Mouse (Mus musculus): ENCODE results near the gene Smtn. TPM values are rescaled to one million over a fixed set of nuclear protein-coding genes. Genes with fewer than 3 reads are reported as not detected.

The Smtn gene
- polyA plus RNA-seq, 1 experiment, result 80.7 TPM

DNA sequence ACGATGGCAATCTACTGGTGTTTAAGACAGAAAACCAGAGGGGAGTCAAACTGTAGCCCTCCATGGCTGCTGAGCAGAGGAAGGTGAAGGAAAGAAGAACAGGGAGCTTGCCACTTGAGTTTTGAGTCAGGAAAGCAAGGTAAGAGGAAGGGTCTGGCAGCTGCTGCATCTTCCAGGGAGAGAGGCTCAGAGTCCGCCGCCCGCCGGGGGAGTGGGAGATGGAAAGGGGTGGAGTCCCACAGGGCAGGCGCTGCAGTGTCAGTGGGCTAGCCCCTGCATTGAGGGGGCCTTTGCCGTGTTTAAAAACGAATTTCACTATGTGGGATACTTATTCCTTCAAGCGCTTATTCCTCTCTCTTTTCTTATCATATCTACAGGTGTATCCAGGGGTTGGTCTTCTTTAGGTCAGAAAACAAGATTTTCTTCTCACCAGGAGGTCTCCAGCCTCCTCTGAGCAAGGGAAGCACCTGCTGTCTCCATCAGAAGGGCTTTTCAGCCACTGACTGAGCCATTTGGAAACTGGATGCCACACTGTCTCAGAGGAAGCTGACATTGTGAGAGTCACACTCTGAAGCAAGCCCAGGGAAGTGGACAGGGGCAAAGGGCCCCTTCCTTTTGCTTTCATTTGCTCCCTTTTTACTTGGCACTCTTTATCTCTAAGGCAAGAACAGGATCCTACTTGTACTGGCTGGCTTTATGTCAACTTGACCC, 5.3 kb upstream of the Smtn start:
- Histone ChIP-seq H3K9ac (ENCODE audit: low read depth, poor library complexity, severe bottlenecking) (no peak overlapping the region), H3K27me3 (ENCODE audit: control insufficient read depth, insufficient read depth, low read length, poor library complexity, severe bottlenecking) (no peaks in the 10 kb centered on the region), H3K4me1 (ENCODE audit: control insufficient read depth, insufficient read depth, low read length) (peaks cover 15% of the 10 kb centered on the region), H3K36me3 (ENCODE audit: control insufficient read depth, insufficient read depth, low read length, poor library complexity, severe bottlenecking) (no peaks in the 10 kb centered on the region), H3K9me3 (replicated peaks; ENCODE audit: control insufficient read depth, insufficient read depth, low read length, poor library complexity, severe bottlenecking) (peaks cover 3% of the 10 kb centered on the region; the same call in 1 of the 2 replicates), H3K27ac (ENCODE audit: insufficient read depth, low read length) (peak overlapping the region; percentile 41), H3K4me3 (ENCODE audit: low read depth, low read length) (no peak overlapping the region)
- no peak for TF ChIP-seq EP300 (IDR thresholded peaks at IDR 0.05; ENCODE audit: insufficient read depth, low read depth, low read length)
- TF ChIP-seq CTCF (IDR thresholded peaks at IDR 0.05; ENCODE audit: low read depth, low read length), result no peak
- TF ChIP-seq POLR2A (IDR thresholded peaks at IDR 0.05; ENCODE audit: insufficient read depth, low read length), result no peak

DNA sequence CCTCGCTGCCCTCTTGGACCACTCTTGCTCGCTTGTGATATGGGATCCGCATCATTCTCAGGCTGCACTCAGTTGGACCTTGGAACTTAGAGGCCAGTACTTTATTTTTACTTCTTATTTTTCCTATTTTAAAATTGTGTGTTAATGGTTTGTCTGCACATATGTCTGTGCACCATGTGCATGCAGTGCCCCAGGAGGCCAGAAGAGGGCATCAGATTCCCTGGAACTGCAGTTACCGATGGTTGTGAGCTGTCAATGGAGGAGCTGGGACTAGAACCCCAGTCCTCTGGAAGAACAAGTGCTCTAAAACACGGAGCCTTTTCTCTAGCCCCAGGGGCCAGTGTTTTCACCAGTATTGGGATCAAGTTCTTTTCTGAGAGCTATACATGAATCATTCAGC, 4.0 kb upstream of the Smtn start:
- Histone ChIP-seq H3K9me3 (replicated peaks; ENCODE audit: control insufficient read depth, insufficient read depth, low read length, poor library complexity, severe bottlenecking) (peaks cover 3% of the 10 kb centered on the region; the same call in 1 of the 2 replicates), H3K36me3 (ENCODE audit: control insufficient read depth, insufficient read depth, low read length, poor library complexity, severe bottlenecking) (no peaks in the 10 kb centered on the region), H3K27me3 (ENCODE audit: control insufficient read depth, insufficient read depth, low read length, poor library complexity, severe bottlenecking) (no peaks in the 10 kb centered on the region), H3K4me3 (ENCODE audit: low read depth, low read length) (no peak overlapping the region), H3K9ac (ENCODE audit: low read depth, poor library complexity, severe bottlenecking) (no peak overlapping the region), H3K4me1 (ENCODE audit: control insufficient read depth, insufficient read depth, low read length) (peaks cover 15% of the 10 kb centered on the region), H3K27ac (ENCODE audit: insufficient read depth, low read length) (no peak overlapping the region)
- TF ChIP-seq POLR2A (IDR thresholded peaks at IDR 0.05; ENCODE audit: insufficient read depth, low read length), result no peak
- peak; percentile 25 for TF ChIP-seq CTCF (IDR thresholded peaks at IDR 0.05; ENCODE audit: low read depth, low read length)

DNA sequence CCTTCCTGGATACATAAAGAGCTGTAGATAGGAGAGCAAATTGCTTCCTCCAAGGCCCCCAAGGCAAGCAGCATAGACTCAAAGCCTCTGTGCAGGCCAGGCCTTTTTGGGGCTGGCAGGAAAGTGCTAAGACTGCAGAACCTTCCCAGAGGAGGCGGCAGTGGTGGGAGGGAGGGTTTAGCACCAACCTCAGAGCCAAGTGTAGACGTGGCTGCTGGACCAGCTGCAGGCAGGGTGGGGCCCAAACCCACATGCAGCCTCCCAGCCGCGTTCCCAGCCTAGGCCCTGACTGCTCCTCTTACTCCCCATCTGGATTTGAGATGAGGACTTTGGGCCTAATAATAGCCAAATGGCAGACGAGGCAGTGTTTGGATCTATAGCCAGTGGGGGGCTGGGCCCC, 2.6 kb upstream of the Smtn start:
- Histone ChIP-seq H3K9me3 (replicated peaks; ENCODE audit: control insufficient read depth, insufficient read depth, low read length, poor library complexity, severe bottlenecking) (peaks cover 3% of the 10 kb centered on the region; the same call in 1 of the 2 replicates), H3K4me3 (ENCODE audit: low read depth, low read length) (no peak overlapping the region), H3K4me1 (ENCODE audit: control insufficient read depth, insufficient read depth, low read length) (peaks cover 13% of the 10 kb centered on the region), H3K27ac (ENCODE audit: insufficient read depth, low read length) (no peak overlapping the region), H3K27me3 (ENCODE audit: control insufficient read depth, insufficient read depth, low read length, poor library complexity, severe bottlenecking) (no peaks in the 10 kb centered on the region), H3K36me3 (ENCODE audit: control insufficient read depth, insufficient read depth, low read length, poor library complexity, severe bottlenecking) (no peaks in the 10 kb centered on the region), H3K9ac (ENCODE audit: low read depth, poor library complexity, severe bottlenecking) (no peak overlapping the region)
- no peak for TF ChIP-seq EP300 (IDR thresholded peaks at IDR 0.05; ENCODE audit: insufficient read depth, low read depth, low read length)
- no peak for TF ChIP-seq POLR2A (IDR thresholded peaks at IDR 0.05; ENCODE audit: insufficient read depth, low read length)
- no peak for TF ChIP-seq CTCF (IDR thresholded peaks at IDR 0.05; ENCODE audit: low read depth, low read length)

DNA sequence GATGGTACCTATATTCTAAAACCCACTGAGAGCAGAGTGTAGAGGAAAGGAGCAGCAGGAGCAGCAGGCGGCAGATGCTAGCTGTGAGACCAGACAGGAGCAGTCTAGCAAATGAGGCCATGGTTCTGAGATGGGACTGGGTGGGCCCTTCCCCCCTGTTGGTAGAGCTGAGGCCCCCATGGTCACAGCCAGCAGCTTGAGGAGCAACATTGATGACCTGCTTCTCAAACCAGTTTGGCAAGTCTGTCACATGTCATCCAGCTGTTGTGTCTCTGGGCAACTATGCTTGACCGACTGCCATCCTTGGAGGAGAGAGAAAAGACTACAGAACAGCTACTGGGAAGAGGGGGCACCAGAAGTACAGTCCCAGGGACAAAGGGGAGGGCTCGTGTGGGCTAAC, 1.5 kb upstream of the Smtn start:
- Histone ChIP-seq H3K4me1 (ENCODE audit: control insufficient read depth, insufficient read depth, low read length) (peaks cover 11% of the 10 kb centered on the region), H3K9me3 (replicated peaks; ENCODE audit: control insufficient read depth, insufficient read depth, low read length, poor library complexity, severe bottlenecking) (peaks cover 3% of the 10 kb centered on the region; the same call in 1 of the 2 replicates), H3K36me3 (ENCODE audit: control insufficient read depth, insufficient read depth, low read length, poor library complexity, severe bottlenecking) (no peaks in the 10 kb centered on the region), H3K9ac (ENCODE audit: low read depth, poor library complexity, severe bottlenecking) (no peak overlapping the region), H3K4me3 (ENCODE audit: low read depth, low read length) (no peak overlapping the region), H3K27me3 (ENCODE audit: control insufficient read depth, insufficient read depth, low read length, poor library complexity, severe bottlenecking) (no peaks in the 10 kb centered on the region), H3K27ac (ENCODE audit: insufficient read depth, low read length) (no peak overlapping the region)
- TF ChIP-seq EP300 (IDR thresholded peaks at IDR 0.05; ENCODE audit: insufficient read depth, low read depth, low read length), result 0 out of 2 replicates have a peak, but pooled peaks have one; percentile 34
- no peak for TF ChIP-seq POLR2A (IDR thresholded peaks at IDR 0.05; ENCODE audit: insufficient read depth, low read length)

DNA sequence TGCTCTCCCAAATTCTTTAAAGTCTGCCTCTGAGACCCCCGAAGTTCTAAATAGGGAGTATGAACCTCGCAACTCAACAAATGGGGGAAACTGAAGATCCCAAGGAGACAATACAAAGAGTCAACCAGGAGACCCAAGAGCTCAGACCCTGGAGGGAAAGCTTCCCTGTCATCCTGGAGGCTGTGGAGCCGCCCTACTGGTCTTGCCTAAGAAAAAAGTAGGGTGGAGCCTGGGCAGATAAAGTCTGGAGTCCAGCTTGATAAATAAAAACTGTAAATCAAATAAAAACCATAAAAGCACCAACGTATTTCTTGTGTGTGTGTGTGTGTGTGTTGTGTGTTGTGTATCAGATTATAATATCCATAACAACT, 601 bp downstream of the Smtn start:
- Histone ChIP-seq H3K9me3 (replicated peaks; ENCODE audit: control insufficient read depth, insufficient read depth, low read length, poor library complexity, severe bottlenecking) (peaks cover 3% of the 10 kb centered on the region; the same call in 1 of the 2 replicates), H3K27me3 (ENCODE audit: control insufficient read depth, insufficient read depth, low read length, poor library complexity, severe bottlenecking) (no peaks in the 10 kb centered on the region), H3K9ac (ENCODE audit: low read depth, poor library complexity, severe bottlenecking) (peak overlapping the region; percentile 71), H3K4me1 (ENCODE audit: control insufficient read depth, insufficient read depth, low read length) (peaks cover 7% of the 10 kb centered on the region), H3K36me3 (ENCODE audit: control insufficient read depth, insufficient read depth, low read length, poor library complexity, severe bottlenecking) (no peaks in the 10 kb centered on the region), H3K4me3 (ENCODE audit: low read depth, low read length) (peak overlapping the region; percentile 77; the same call in 1 of the 2 replicates), H3K27ac (ENCODE audit: insufficient read depth, low read length) (no peak overlapping the region)
- TF ChIP-seq CTCF (IDR thresholded peaks at IDR 0.05; ENCODE audit: low read depth, low read length) (no peak), POLR2A (IDR thresholded peaks at IDR 0.05; ENCODE audit: insufficient read depth, low read length) (no peak), EP300 (IDR thresholded peaks at IDR 0.05; ENCODE audit: insufficient read depth, low read depth, low read length) (no peak)

DNA sequence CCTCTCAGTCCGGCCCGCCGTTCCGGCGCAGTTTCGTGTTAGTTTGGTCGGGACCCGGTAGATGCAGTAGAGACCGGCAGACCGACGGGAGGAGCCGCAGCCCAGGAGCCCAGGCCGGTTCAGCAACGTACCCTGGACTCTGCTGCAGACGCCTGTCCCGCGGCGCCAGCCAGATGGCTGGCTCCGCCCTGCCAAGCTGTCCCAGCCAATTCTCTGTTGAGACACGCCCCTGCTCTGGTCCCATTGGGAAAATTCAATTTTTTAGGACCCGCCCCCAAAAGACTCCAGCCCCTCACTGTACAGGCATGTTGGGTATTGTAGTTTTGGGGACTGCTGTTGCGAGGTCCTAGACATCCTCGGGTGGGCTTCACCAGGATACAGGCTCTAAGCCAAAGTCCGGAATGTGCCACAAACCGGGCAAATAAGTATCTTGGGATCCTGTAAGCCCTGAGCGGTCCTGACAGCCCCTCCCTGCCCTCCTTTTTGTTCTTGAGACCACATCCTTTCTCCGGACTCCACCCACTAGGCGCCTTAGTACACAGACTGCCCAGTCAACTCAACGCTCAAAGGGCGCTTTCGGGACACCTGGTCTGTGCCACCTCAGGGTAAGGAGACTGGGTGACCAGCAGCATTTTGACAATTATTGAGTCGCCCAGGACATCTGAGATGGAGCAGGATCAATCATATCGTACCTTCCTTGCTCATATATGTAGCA, 1.1 kb downstream of the Smtn start:
- no peak overlapping the region for H3K27ac ChIP-seq (ENCODE audit: insufficient read depth, low read length)

More for the DNA sequence above, 1.1 kb downstream of the Smtn start:
- Histone ChIP-seq H3K9me3 (replicated peaks; ENCODE audit: control insufficient read depth, insufficient read depth, low read length, poor library complexity, severe bottlenecking) (no peaks in the 10 kb centered on the region), H3K9ac (ENCODE audit: low read depth, poor library complexity, severe bottlenecking) (peak overlapping the region; percentile 71), H3K36me3 (ENCODE audit: control insufficient read depth, insufficient read depth, low read length, poor library complexity, severe bottlenecking) (no peaks in the 10 kb centered on the region), H3K4me1 (ENCODE audit: control insufficient read depth, insufficient read depth, low read length) (peaks cover 7% of the 10 kb centered on the region), H3K4me3 (ENCODE audit: low read depth, low read length) (peak overlapping the region; percentile 77), H3K27me3 (ENCODE audit: control insufficient read depth, insufficient read depth, low read length, poor library complexity, severe bottlenecking) (no peaks in the 10 kb centered on the region)
- TF ChIP-seq POLR2A (IDR thresholded peaks at IDR 0.05; ENCODE audit: insufficient read depth, low read length), result peak; percentile 92
- no peak for TF ChIP-seq EP300 (IDR thresholded peaks at IDR 0.05; ENCODE audit: insufficient read depth, low read depth, low read length)
- TF ChIP-seq CTCF (IDR thresholded peaks at IDR 0.05; ENCODE audit: low read depth, low read length), result no peak

Measured in ES-Bruce4 (cell line).